Mouse (Mus musculus) liver, postnatal 0 days (tissue): ENCODE data around the gene Nr6a1.

Source experiments
- CTCF ChIP-seq: sonication (generic); IDR thresholded peaks from 2 replicates; pipeline ENCODE4 v1.5.1; 2016; ENCODE audit warnings: antibody characterized with exemption, low read depth
- EP300 ChIP-seq: IDR thresholded peaks from 2 replicates; pipeline ENCODE4 v1.6.1; 2016; ENCODE audit warnings: antibody characterized with exemption, low read depth, mild to moderate bottlenecking

DNA sequence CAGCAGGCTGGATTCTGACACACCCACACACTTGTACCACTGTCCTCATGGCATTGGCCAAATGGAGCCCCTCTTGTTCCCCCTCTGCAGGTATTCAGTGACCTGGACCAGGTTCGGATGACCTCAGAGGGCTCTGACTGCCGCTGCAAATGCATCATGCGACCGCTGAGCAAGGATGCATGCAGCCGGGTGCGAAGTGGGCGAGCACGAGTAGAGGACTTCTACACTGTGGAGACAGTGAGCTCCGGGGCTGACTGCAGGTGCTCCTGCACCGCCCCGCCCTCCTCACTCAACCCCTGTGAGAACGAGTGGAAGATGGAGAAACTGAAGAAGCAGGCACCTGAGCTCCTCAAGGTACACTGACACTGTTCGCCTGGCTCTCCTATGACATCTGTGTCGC, 13.9 kb upstream of the Nr6a1 start:
- no peak for TF ChIP-seq EP300
- TF ChIP-seq CTCF = no peak
